Comparison of ENCODE assay signal across 16 mouse cellular contexts in the genomic region with DNA sequence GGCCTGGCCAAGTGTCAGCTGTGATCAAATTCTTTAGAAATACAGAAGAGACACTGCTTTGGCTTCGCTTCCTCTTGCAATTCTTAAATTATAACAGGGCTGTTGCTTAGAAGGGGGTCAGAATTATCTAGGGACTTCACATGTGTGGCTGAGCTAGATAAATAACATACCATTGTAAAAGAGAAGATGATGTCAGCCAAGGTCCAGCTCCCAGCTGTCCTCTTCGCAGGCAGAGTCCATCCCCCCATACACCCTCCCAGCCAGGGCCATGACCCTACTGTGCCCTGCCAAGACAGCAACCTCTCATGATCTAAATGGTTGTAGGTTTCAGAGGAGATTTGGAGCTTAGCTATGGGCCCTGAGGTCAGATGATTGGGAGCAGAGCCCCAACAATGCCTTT. TPM values are rescaled to one million over a fixed set of nuclear protein-coding genes. Genes with fewer than 3 reads are reported as not detected.
DNase-seq lines count a peak whose midpoint lies in the region; ATAC-seq and TF ChIP-seq lines count a peak whose summit lies in the region.
"Had no signal": no experiment of that assay in that cellular context is flagged by ENCODE, and none has a peak within 500 bp of the region (broad histone marks: within the 10 kb centered on the region; RNA-seq: fewer than 3 reads in every experiment).

No protein-coding gene starts in this region.

- H3K27ac ChIP-seq in heart, embryonic 12.5 days (ENCODE audit: poor library complexity, severe bottlenecking): no peak overlapping the region
- H3K27ac ChIP-seq in lung, postnatal 0 days (ENCODE audit: low read length): no peak overlapping the region
- H3K27ac ChIP-seq in hindbrain, embryonic 10.5 days: no peak overlapping the region
- H3K27ac ChIP-seq: embryonic facial prominence, embryonic 12.5 days; liver, embryonic 13.5 days had no signal

- no peaks in the 10 kb centered on the region for H3K9me3 ChIP-seq in heart, embryonic 12.5 days (replicated peaks)
- H3K9me3 ChIP-seq in lung, postnatal 0 days (ENCODE audit: low read length): no peaks in the 10 kb centered on the region
- H3K9me3 ChIP-seq in hindbrain, embryonic 10.5 days: no peaks in the 10 kb centered on the region
- H3K9me3 ChIP-seq: embryonic facial prominence, embryonic 12.5 days; liver, embryonic 13.5 days had no signal

- H3K4me2 ChIP-seq in heart, embryonic 12.5 days: no peak overlapping the region
- no peak overlapping the region for H3K4me2 ChIP-seq in lung, postnatal 0 days (replicated peaks; ENCODE audit: low read depth, low read length)
- H3K4me2 ChIP-seq: embryonic facial prominence, embryonic 12.5 days; liver, embryonic 13.5 days had no signal

- TF ChIP-seq EP300 in lung, postnatal 0 days (IDR thresholded peaks at IDR 0.05): no peak

- no peak overlapping the region for H3K4me3 ChIP-seq in heart, embryonic 12.5 days
- no peak overlapping the region for H3K4me3 ChIP-seq in lung, postnatal 0 days (ENCODE audit: low read depth, low read length)
- no peak overlapping the region for H3K4me3 ChIP-seq in hindbrain, embryonic 10.5 days
- H3K4me3 ChIP-seq: embryonic facial prominence, embryonic 12.5 days; liver, embryonic 13.5 days had no signal

- H3K27me3 ChIP-seq in heart, embryonic 12.5 days (replicated peaks): peaks cover 30% of the 10 kb centered on the region; the same call in 1 of the 2 replicates
- no peaks in the 10 kb centered on the region for H3K27me3 ChIP-seq in lung, postnatal 0 days (replicated peaks; ENCODE audit: insufficient read depth, low read length)
- H3K27me3 ChIP-seq in hindbrain, embryonic 10.5 days (ENCODE audit: insufficient read depth, poor library complexity, severe bottlenecking): no peaks in the 10 kb centered on the region
- H3K27me3 ChIP-seq: embryonic facial prominence, embryonic 12.5 days had no signal

- peaks cover 31% of the 10 kb centered on the region for H3K4me1 ChIP-seq in heart, embryonic 12.5 days (replicated peaks)
- H3K4me1 ChIP-seq in lung, postnatal 0 days (ENCODE audit: insufficient read depth, low read depth, low read length): no peaks in the 10 kb centered on the region
- H3K4me1 ChIP-seq in hindbrain, embryonic 10.5 days (replicated peaks): peaks cover 29% of the 10 kb centered on the region

- ATAC-seq in heart, embryonic 12.5 days (ENCODE audit: insufficient number of reproducible peaks, low FRiP score): no peak
- no peak for ATAC-seq in lung, postnatal 0 days
- no peak for ATAC-seq in inflammation-experienced regulatory T-cells, adult 6 months
- ATAC-seq: forebrain, postnatal 0 days had no signal

- 50% methylated on average over 2 of the region's 2 CpGs for whole genome bisulfite sequencing in heart, embryonic 12.5 days
- WGBS in lung, postnatal 0 days: 37% methylated on average over 2 of the region's 2 CpGs
- 64% methylated on average over 2 of the region's 2 CpGs for WGBS in hindbrain, embryonic 10.5 days

- peak; percentile 97 for DNase-seq in heart, adult 11 months
- peak; percentile 74 for DNase-seq in lung, postnatal 0 days (ENCODE audit: low spot score)
- no peak for DNase-seq in lung, postnatal 36 days
- peak; percentile 43 for DNase-seq in heart, postnatal 4 days
- DNase-seq in hindbrain, embryonic 10.5 days (ENCODE audit: low spot score): no peak
- DNase-seq: adrenal gland, postnatal 25 days; cerebellum, adult 18-20 months; cerebellum, postnatal 36 days; forebrain, postnatal 0 days; kidney, adult 9 months; left cerebral cortex, postnatal 4 days; liver, embryonic 13.5 days; thymus, postnatal 14 days had no signal

- H3K9ac ChIP-seq in heart, embryonic 12.5 days: no peak overlapping the region
- no peak overlapping the region for H3K9ac ChIP-seq in lung, postnatal 0 days (replicated peaks; ENCODE audit: low read depth)
- H3K9ac ChIP-seq: embryonic facial prominence, embryonic 12.5 days; forebrain, postnatal 0 days; liver, embryonic 13.5 days had no signal

- no peaks in the 10 kb centered on the region for H3K36me3 ChIP-seq in heart, embryonic 12.5 days
- H3K36me3 ChIP-seq in lung, postnatal 0 days (ENCODE audit: insufficient read depth, low read length): no peaks in the 10 kb centered on the region
- no peaks in the 10 kb centered on the region for H3K36me3 ChIP-seq in hindbrain, embryonic 10.5 days
- H3K36me3 ChIP-seq: embryonic facial prominence, embryonic 12.5 days; liver, embryonic 13.5 days had no signal

- TF ChIP-seq CTCF in lung, postnatal 0 days (IDR thresholded peaks at IDR 0.05): no peak

RNA-seq across cellular contexts. Expression of a gene that starts 27.5 kb away (rescaled TPM):
- polyA plus RNA-seq in heart, embryonic 12.5 days (2016; fragmentation: Nextera tagmentation; extraction: Ambion mirVana): 8.8 and 9.0 TPM in 2 replicates
- 3.8 and 3.9 TPM in 2 replicates for polyA plus RNA-seq in lung, postnatal 0 days (2015; fragmentation: Nextera tagmentation; extraction: Ambion mirVana)
- 10 to 100 TPM; 11.4 to 12.5 TPM for total RNA-seq in heart, postnatal 4 days (2021)
- polyA plus RNA-seq in inflammation-experienced regulatory T-cells, adult 6 months (2017; shearing (Covaris generic)): 1 to 10 TPM in 2 of 3 experiments, under 1 TPM in 1; 0.80 to 1.5 (median 1.4) TPM
- polyA plus RNA-seq in hindbrain, embryonic 10.5 days (2016; fragmentation: Nextera tagmentation; extraction: Ambion mirVana): 12.3 and 15.6 TPM in 2 replicates

RNA-seq across cellular contexts. Expression of a gene that starts 28.3 kb away (rescaled TPM):
- polyA plus RNA-seq in heart, embryonic 12.5 days (2016; fragmentation: Nextera tagmentation; extraction: Ambion mirVana): 210 and 213 TPM in 2 replicates
- 63.0 and 63.8 TPM in 2 replicates for polyA plus RNA-seq in lung, postnatal 0 days (2015; fragmentation: Nextera tagmentation; extraction: Ambion mirVana)
- 100 to 1,000 TPM; 172 to 182 TPM for total RNA-seq in heart, postnatal 4 days (2021)
- 1 to 10 TPM in 1 of 3 experiments, under 1 TPM in 1, not detected in 1; 0.22 to 1.2 TPM for polyA plus RNA-seq in inflammation-experienced regulatory T-cells, adult 6 months (2017; shearing (Covaris generic))
- polyA plus RNA-seq in hindbrain, embryonic 10.5 days (2016; fragmentation: Nextera tagmentation; extraction: Ambion mirVana): 28.5 and 32.2 TPM in 2 replicates

Comparison
In these comparisons a context has a peak if more than half of its experiments do, and no peak if none do; other contexts are left out.
1. DNase-seq: peak in heart, adult 11 months (single experiment), lung, postnatal 0 days (single experiment) and heart, postnatal 4 days (single experiment); none in lung, postnatal 36 days (single experiment) and hindbrain, embryonic 10.5 days (single experiment).
2. RNA of a gene that starts 28.3 kb away (polyA plus RNA-seq): 210 to 213 TPM in heart, embryonic 12.5 days, 63.0 to 63.8 TPM in lung, postnatal 0 days and 28.5 to 32.2 TPM in hindbrain, embryonic 10.5 days; 0.22 to 1.2 TPM in inflammation-experienced regulatory T-cells, adult 6 months; every median in the first group is over 10 times any median in the second.